Mouse (Mus musculus): ENCODE data around the gene Tmem123.

DNA sequence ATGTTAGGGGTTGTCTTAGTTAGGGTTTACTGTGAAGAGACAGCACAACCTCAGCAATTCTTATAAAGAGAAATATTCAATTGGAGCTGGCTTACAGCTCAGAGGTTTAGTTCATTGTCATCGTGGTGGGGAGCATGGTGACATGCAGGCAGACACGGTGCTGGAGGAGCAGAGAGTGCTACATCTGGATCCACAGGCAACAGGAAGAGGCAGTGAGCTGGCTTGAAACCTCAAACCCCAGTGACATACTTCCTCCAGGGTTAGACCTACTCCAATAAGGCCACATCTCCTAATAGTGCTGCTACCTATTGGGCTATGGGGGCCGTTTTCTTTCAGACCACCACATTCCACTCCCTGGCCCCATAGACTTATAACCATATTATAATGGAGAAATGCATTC is 12.1 kb downstream of the Tmem123 start:
- TF ChIP-seq CTCF (IDR thresholded peaks at IDR 0.05; ENCODE audit: control insufficient read depth, insufficient read depth, insufficient replicate concordance, low read depth, low read length) (no peak), POLR2A (IDR thresholded peaks at IDR 0.05; ENCODE audit: control insufficient read depth, low read depth, low read length) (no peak)
